Mouse (Mus musculus) embryonic fibroblast, embryonic 13.5 days (primary cell): ENCODE measurements at regions not wholly inside any gene's neighbourhood (a gene's known extent, or its start where the extent isn't known, plus 50 kb on each side); places are given as distances from the start of the nearest gene placed in this dataset.
A peak's percentile ranks its signal among the peaks of the same experiment; 100 is the strongest.

Experiments used
- H3K27ac ChIP-seq: 2 replicates; pipeline ENCODE4 v1.5.1; 2012; ENCODE audit warnings: low read length, control low read depth, inconsistent platforms; ENCODE audit not compliant: insufficient read depth
- H3K4me1 ChIP-seq: 2 replicates; pipeline ENCODE4 v1.6.1; 2011; ENCODE audit warnings: low read length; ENCODE audit not compliant: control insufficient read depth, insufficient read depth
- H3K4me3 ChIP-seq: 2 replicates; pipeline ENCODE4 v1.5.1; 2011; ENCODE audit warnings: mild to moderate bottlenecking, control low read depth, low read length; ENCODE audit not compliant: insufficient read depth
- CTCF ChIP-seq: IDR thresholded peaks from 2 replicates; pipeline ENCODE4 v1.5.1; 2011; ENCODE audit warnings: mild to moderate bottlenecking, control low read depth, low read length, moderate library complexity, borderline replicate concordance; ENCODE audit not compliant: insufficient read depth
- POLR2A ChIP-seq: IDR thresholded peaks from 2 replicates; pipeline ENCODE4 v1.6.1; 2011; ENCODE audit warnings: low read depth, mild to moderate bottlenecking, control low read depth, low read length, moderate library complexity

DNA sequence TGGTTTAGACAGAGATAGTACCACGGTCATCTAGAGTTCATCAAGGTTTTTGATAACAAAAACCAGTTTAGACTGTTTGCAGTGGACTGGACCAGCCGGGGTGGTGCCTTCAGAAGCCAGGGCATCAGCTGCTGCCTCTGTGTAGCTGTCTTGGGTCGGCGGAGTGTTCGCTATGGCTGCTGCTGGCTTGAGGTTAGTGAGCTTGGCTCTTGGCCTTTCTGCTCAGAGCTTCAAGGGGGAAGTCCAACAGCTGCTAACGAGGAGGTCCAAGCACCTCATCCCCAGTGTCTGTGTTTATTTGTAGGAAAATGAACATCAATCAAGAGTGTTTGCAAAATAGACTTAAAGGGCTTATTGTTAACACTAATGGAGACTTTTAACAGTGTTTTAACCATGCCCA, 198.2 kb downstream of the Cxcl12 start:
- Histone ChIP-seq H3K4me3 (no peak overlapping the region), H3K4me1 (no peaks in the 10 kb centered on the region), H3K27ac (no peak overlapping the region)
- no peak for TF ChIP-seq CTCF
- TF ChIP-seq POLR2A: no peak

DNA sequence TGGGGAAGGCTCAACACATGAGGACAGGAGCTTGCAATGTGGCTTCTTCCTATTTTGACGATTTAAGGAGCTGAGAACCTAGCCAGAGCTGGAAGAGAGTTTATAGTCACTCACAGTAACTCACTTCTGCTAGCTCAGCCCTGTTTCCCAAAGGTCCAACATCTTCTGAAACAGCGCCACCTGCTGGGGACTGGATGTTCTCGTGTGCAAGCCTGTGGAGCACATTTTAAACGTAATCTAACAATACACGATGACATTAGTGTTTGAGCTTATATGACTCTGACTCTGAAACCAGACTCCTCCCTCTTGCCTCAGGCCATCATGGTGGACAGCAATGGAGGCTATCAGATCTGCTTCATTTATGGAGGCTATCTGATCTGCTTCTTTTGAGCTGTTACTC, 207.7 kb downstream of the Cxcl12 start:
- H3K27ac ChIP-seq: no peak overlapping the region
- H3K4me1 ChIP-seq: peaks cover 8% of the 10 kb centered on the region; the same call in 1 of the 2 replicates
- no peak overlapping the region for H3K4me3 ChIP-seq
- TF ChIP-seq POLR2A (no peak), CTCF (0 out of 2 replicates have a peak, but pooled peaks have one; percentile 1)

DNA sequence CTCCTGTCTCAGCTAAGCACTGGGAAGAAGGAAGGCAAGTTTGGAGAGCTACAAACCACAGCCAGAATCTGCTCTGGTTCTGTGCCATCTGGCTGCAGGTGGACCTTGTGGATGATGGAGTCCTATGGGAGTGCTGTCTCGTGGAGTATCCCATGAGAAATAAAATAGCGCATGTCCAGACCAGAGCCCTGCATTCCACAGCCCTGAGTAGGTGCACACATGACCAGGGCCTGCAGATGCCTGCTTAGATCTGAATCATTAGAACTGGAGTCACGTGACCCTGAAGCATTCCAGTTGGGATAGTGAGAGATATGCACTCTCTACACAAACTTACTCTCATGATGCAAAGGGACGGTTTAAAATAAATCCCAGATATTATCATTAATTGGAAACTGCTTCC, 211.6 kb downstream of the Cxcl12 start:
- no peak overlapping the region for H3K4me3 ChIP-seq
- peaks cover 8% of the 10 kb centered on the region; the same call in 1 of the 2 replicates for H3K4me1 ChIP-seq
- H3K27ac ChIP-seq: no peak overlapping the region
- no peak for TF ChIP-seq CTCF
- TF ChIP-seq POLR2A: no peak

DNA sequence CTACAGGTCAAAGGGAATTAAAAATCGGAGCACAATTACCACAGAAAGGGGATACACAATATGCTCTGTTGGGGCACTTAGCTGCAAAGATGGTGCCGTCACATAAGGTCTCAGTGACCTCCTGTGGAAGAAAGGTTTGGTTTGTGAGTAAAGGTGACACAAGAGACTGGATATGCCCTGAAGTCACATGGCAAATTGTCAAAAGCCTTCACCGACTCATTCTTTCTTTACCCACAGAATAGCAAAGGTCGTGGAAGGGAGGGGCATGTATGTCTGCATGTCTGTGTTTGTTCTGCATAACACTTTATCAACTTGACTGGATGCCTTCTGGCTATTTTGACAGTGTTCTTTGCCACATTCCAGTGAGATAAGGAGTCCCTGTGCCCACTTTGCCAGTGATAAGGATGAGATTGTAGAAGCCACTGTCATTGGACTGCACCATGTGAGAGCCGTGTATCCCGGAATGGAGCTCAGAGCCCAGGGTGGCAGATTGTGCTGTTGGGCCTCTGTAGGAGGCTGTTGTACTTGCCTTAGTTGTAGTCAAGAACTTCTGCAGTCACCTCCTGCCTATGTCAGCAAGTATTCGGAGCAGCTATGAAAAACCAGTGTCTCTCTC, 222.0 kb downstream of the Cxcl12 start:
- no peak for TF ChIP-seq POLR2A
- no peak for TF ChIP-seq CTCF
- H3K4me3 ChIP-seq: no peak overlapping the region
- H3K4me1 ChIP-seq: peaks cover 5% of the 10 kb centered on the region
- no peak overlapping the region for H3K27ac ChIP-seq

DNA sequence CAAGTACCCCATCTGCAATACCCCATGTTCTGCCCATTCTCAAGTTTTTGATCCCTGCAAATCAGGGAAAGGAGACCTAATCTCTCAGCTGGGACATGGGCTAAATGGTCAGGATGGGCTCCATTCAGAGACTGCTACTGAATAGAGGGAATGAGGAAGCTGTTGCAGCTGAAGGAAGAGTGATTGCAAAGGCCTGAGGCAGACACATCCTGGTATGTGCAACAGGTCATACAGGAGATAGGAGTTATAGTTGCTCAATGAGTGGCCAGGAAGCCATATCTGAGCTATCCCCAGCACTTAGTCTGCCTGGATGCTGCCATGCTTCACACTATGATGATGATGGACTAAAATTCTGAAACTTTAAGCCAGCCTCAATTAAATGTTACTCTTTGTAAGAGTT, 225.1 kb downstream of the Cxcl12 start:
- TF ChIP-seq CTCF (no peak), POLR2A (no peak)
- Histone ChIP-seq H3K4me1 (peaks cover 5% of the 10 kb centered on the region), H3K4me3 (no peak overlapping the region), H3K27ac (no peak overlapping the region)

DNA sequence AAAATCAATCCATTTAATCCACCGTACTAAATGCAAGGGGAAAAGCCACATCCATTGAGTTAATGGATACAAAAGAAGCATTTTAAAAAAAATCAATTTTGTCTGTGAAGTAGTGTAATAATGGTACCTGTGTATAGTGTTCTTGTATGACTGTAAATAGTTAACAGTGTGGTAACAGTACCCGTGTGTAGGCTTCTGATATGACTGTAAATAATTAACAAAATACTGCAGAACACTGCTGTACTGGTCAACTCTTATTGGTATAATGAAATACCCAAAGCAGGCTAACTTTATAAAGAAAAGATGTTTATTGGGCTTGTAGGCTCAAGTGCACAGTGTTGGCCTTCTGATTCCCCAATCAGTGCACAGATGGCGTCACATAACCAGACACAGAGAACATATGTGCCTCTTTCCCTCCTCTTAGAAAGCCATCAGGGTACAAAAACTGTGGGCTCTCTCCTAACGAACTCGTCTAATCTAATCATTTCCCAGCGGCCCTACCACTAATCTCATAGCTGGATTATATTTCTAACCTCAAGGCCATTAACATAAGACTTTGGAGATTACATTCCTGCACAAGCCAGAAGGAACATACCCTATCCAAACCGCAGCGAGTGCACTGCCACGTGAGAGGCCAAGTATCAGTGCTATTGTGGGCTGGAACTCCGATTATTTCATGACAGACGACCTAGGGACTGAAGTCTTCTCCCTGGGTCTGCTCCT, 237.4 kb downstream of the Cxcl12 start:
- H3K4me1 ChIP-seq: peaks cover 5% of the 10 kb centered on the region; the same call in 1 of the 2 replicates
- H3K27ac ChIP-seq: no peak overlapping the region
- TF ChIP-seq POLR2A (no peak), CTCF (no peak)
- no peak overlapping the region for H3K4me3 ChIP-seq

DNA sequence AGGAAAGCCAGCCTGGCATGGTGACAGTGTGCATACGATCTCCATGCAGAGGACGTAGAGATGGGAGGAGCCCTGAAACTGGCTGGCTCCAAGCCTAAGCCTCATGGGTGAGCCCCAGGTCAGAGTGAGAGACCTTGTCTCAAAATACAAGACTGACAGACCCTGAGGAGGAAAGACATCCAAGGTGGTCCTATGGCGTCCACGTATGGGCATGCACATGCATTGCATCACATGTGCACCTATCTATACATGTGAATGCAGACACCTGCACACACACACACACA, 237.9 kb downstream of the Cxcl12 start:
- H3K27ac ChIP-seq: no peak overlapping the region
- TF ChIP-seq POLR2A: no peak
- no peak for TF ChIP-seq CTCF
- H3K4me3 ChIP-seq: no peak overlapping the region

DNA sequence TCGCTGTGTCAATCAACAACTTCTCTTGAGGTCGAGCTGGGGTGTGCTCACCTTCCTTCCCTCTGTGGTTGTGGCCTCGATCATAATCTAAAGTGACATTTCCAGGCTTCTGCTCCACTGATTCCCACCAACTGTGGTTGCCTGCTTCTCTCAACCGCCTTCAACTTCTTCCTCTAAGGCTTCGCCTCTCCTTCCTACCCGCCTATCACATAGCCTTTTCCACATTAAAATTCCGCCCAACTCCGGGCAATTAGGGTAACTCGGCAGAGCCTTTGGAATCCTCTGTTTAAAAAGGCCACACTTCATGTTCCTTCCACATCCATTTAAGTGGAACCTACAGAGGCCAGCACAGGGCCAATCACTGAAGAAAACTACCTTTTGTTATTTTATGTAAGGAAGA, 238.4 kb downstream of the Cxcl12 start:
- no peak for TF ChIP-seq CTCF
- no peak overlapping the region for H3K4me3 ChIP-seq
- no peak overlapping the region for H3K27ac ChIP-seq
- peaks cover 5% of the 10 kb centered on the region; the same call in 1 of the 2 replicates for H3K4me1 ChIP-seq

More for the DNA sequence above, 237.9 kb downstream of the Cxcl12 start:
- peaks cover 5% of the 10 kb centered on the region; the same call in 1 of the 2 replicates for H3K4me1 ChIP-seq

DNA sequence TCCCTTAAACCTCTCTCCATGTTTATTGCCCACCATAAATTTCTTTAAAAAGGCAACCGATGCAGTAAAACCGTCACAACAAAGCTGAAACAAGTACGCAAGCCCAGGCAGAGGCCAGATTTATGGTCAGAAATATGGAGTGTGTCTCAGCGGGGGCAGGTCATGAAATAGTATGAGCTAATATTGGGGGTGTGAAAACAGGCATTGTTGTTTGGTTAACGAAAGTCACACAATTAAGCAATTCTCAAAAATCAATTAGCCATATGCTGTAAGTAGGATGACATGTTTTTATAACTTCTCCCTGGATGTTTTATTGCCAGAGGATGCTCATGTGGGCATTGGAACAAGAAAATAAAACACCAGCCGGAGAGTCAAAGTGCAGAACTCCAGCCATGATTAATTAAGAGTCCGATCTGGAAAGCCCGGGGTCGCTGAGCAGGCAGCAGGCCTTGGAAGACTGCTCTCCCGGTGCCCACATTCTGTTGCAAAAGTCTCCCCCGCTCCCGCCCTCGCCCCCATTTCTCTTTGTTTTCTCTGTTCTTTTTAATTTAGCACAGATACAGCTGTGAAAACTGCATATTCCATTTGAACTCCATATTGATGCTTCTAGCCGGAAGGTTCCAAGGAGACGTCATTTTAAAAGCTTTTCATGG, 239.0 kb downstream of the Cxcl12 start:
- no peak for TF ChIP-seq CTCF
- TF ChIP-seq POLR2A: no peak
- Histone ChIP-seq H3K4me1 (peaks cover 5% of the 10 kb centered on the region; the same call in 1 of the 2 replicates), H3K27ac (no peak overlapping the region), H3K4me3 (no peak overlapping the region)

DNA sequence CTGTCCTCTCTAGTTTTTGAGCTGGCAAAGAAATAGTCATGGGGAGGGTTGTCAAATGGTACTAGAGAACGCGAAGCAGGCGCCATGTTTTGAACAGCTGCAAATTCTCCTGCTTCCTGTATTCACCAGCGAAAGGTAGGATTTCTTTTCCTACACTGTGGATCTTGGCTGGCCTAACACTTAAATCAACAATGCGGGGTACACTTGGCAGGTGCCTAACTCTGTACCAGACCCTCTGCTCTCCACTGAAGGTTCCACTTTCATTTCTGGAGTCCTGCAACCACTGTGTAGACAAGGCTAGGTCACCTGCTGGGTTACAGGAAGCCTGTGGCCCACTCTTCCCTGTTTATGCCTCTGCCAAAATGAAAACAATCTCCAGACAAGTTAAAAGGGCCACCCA, 239.6 kb downstream of the Cxcl12 start:
- H3K4me1 ChIP-seq: peaks cover 5% of the 10 kb centered on the region; the same call in 1 of the 2 replicates
- no peak overlapping the region for H3K4me3 ChIP-seq
- H3K27ac ChIP-seq: no peak overlapping the region
- no peak for TF ChIP-seq CTCF
- TF ChIP-seq POLR2A: no peak
